Mouse (Mus musculus) forebrain, embryonic 14.5 days (tissue): Measurements from ENCODE around the gene H2-Ke6. TPM values are rescaled to one million over a fixed set of nuclear protein-coding genes. Genes with fewer than 3 reads are reported as not detected.
A peak's percentile ranks its signal among the peaks of the same experiment; 100 is the strongest.

Experiments
- ATAC-seq: fragments of 200-750 bp; cut with Nextera tagmentation; 2 replicates; pipeline ENCODE4 v1.8.0; 2017; ENCODE audit warnings: mild to moderate bottlenecking, moderate library complexity
- DNase-seq: peaks from one replicate; pipeline ENCODE4 v3.0.0-alpha.2; 2015; ENCODE audit warnings: low spot score
- H3K27ac ChIP-seq: fragments of 300-500 bp; sonication (generic); 2 replicates; pipeline ENCODE4 v1.5.1; 2014; ENCODE audit warnings: low read depth, mild to moderate bottlenecking, control low read depth, low read length, moderate library complexity
- H3K27me3 ChIP-seq: fragments of 300-500 bp; sonication (generic); replicated peaks from 2 replicates; pipeline ENCODE4 v1.6.1; 2014; ENCODE audit warnings: low read length, control low read depth, mixed read lengths; ENCODE audit not compliant: control insufficient read depth, insufficient read depth
- H3K36me3 ChIP-seq: fragments of 300-500 bp; sonication (generic); 2 replicates; pipeline ENCODE4 v1.6.1; 2014; ENCODE audit warnings: low read length, control low read depth; ENCODE audit not compliant: control insufficient read depth, insufficient read depth
- H3K4me1 ChIP-seq: fragments of 300-500 bp; sonication (generic); 2 replicates; pipeline ENCODE4 v1.6.1; 2014; ENCODE audit warnings: antibody characterized with exemption, low read length, control low read depth; ENCODE audit not compliant: control insufficient read depth, insufficient read depth
- H3K4me2 ChIP-seq: fragments of 300-500 bp; sonication (generic); 2 replicates; pipeline ENCODE4 v1.6.1; 2014; ENCODE audit warnings: mild to moderate bottlenecking, control low read depth, low read length
- H3K4me3 ChIP-seq: fragments of 300-500 bp; sonication (generic); 2 replicates; pipeline ENCODE4 v1.5.1; 2014; ENCODE audit warnings: low read depth, low read length, control low read depth
- H3K9ac ChIP-seq: fragments of 300-500 bp; sonication (generic); 2 replicates; pipeline ENCODE4 v1.6.1; 2014; ENCODE audit warnings: mild to moderate bottlenecking, low read length, control low read depth, moderate library complexity
- H3K9me3 ChIP-seq: fragments of 300-500 bp; sonication (generic); replicated peaks from 2 replicates; pipeline ENCODE4 v1.6.1; 2016; ENCODE audit warnings: low read length, control low read depth, mixed read lengths; ENCODE audit not compliant: control insufficient read depth
- WGBS: fragments of 180-500 bp; shearing (Covaris S2); extraction: QIAGEN DNeasy Blood & Tissue Kit; methylation state at CpG from one replicate; pipeline ENCODE4 v1.1.7; 2014; 5-methylcytosine and 5-hydroxymethylcytosine counted together
- polyA plus RNA-seq: library from polyadenylated mRNA; unstranded; fragments of >200 nt; fragmentation: Nextera tagmentation; extraction: Ambion mirVana; gene quantifications from 2 replicates; pipeline ENCODE4 v1.2.1, GENCODE M21; 2014

The H2-Ke6 gene
- polyA plus RNA-seq, 1 experiment from 2014 or later: 75.4 TPM

DNA sequence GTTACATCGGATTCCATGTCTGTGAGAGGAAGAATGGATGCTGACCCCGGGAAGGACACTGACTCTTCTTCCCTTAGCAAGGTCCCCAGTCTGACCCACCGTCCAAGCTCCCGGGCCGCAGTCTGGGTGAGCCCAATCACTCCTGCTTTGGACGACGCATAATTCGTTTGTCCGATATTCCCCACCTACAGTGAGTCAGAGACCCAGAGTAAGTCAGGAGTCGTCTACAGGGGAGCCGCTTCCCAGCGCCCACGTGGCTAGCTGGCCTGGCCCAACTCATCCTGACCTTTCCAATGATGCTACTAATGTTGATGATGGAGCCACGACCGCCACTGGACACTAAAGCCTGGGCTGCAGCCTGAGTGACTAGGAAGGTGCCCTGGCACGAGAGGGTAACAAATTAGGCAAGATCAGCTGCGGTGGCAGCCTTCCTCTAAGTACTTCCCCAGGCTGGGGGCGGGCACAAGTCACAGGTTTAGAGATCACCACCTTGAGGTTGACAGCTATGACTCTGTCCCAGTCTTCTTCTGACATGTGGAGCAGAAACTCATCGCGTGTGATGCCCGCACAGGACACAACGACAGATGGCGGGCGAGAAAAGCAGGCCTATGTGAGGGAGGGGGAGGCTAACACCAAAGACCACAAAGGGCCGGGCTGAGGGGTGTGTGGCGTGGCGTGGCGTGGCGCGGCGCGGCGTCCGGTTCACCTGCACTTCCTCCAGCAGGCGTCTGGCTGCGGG is 774 bp downstream of the H2-Ke6 start:
- H3K9ac ChIP-seq: peak overlapping the region; percentile 78
- peaks cover 32% of the 10 kb centered on the region for H3K36me3 ChIP-seq
- DNase-seq: no peak
- peak overlapping the region; percentile 98 for H3K27ac ChIP-seq
- peaks cover 38% of the 10 kb centered on the region for H3K4me1 ChIP-seq
- H3K4me2 ChIP-seq: peak overlapping the region; percentile 95
- no peaks in the 10 kb centered on the region for H3K9me3 ChIP-seq
- no peak for ATAC-seq
- H3K27me3 ChIP-seq: no peaks in the 10 kb centered on the region
- WGBS: 3% methylated on average over 36 of the region's 36 CpGs
- H3K4me3 ChIP-seq: peak overlapping the region; percentile 64

DNA sequence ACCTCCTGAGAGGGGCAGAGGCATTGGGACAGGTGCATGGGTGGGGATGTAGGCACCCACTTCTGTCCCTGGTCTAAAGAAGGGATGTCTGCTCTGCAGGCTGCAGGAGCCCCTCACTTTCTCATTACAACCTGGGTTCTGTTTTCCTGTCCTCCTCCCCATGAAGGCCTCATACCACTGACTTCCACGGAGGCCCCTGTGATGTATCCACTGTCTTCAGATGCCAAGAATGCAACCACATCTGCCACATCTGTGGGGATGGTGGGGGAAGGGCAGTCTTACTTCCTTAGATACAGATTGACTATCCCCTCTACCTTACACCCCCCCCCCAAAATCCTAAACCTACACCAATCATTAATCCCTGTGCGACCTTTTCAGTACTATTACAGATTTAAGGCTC is 1.6 kb downstream of the H2-Ke6 start:
- ATAC-seq (no peak), DNase-seq (no peak)
- H3K9ac ChIP-seq: peak overlapping the region; percentile 78
- 8% methylated on average over 2 of the region's 2 CpGs for WGBS
- H3K27ac ChIP-seq: peak overlapping the region; percentile 98
- no peaks in the 10 kb centered on the region for H3K27me3 ChIP-seq
- H3K9me3 ChIP-seq: no peaks in the 10 kb centered on the region
- H3K4me2 ChIP-seq: peak overlapping the region; percentile 95
- peak overlapping the region; percentile 76 for H3K4me3 ChIP-seq
- H3K36me3 ChIP-seq: peaks cover 39% of the 10 kb centered on the region
- H3K4me1 ChIP-seq: peaks cover 38% of the 10 kb centered on the region

DNA sequence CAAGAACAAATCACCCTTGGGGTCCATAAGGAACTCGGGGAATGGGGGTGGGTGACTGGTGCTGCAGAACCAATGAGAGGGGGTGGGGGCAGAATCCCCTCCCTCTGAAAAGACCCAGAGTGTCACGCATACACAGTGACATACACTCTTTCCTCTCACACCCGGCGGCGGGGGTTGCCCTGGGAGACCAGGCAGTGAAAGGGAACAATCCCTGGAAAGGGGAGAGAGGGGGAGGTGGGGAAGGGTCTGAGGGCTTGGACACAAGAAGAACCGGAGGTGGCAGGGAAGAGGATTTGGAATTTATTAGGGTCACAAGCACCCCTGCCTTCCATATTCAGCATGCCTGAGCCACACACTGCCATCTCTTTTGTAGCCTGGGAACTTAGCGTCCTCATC is 2.1 kb downstream of the H2-Ke6 start:
- DNase-seq: peak; percentile 84
- Histone ChIP-seq H3K4me3 (peak overlapping the region; percentile 76), H3K9ac (peak overlapping the region; percentile 97), H3K4me1 (peaks cover 36% of the 10 kb centered on the region), H3K36me3 (peaks cover 44% of the 10 kb centered on the region), H3K27ac (peak overlapping the region; percentile 98), H3K27me3 (no peaks in the 10 kb centered on the region), H3K9me3 (no peaks in the 10 kb centered on the region), H3K4me2 (peak overlapping the region; percentile 95)
- 2% methylated on average over 7 of the region's 7 CpGs for WGBS
- ATAC-seq: peak; percentile 18

DNA sequence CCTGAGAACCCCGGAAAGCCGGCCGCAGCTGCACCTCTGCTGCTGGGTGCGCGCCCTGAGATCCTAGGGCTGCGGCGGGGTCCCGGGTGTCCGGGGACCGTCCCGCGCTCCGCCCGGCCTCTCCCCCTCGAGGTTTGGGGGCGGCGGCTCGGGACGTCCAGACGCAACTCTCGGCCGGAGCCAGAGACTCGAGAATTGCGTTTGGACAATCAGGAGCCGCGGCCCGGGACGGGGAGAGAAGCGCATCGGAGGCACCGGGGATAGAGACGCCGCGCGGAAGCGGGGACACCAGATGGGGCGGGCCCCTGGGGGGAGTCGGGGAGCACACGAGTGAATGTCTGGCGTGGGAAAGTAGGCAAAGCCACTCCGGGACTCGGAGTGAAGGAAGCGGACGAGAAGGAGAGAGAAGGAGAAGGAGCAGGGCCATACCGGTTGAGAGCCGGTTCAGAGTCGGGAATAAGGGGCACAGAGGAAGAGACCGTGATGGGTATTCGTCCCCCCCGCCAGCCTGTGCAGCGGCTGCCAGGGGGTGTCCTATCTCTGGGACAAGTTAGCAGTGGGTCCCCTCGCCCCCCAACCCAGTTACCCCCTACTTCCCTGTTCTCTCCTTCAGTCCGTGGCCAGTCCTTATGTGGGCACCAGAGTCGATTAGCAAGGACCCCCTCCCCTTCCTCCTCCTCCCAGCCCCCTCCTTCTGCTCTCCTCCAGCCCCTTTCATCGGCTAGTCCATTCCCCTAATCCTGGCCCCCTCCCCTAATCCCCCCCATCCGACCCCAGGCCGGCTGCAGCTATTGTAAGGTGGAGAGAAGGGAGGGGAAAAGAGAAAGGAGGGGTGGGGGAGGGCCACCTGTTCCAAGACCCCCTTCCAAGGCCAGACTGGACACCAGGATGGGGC is 2.8 kb downstream of the H2-Ke6 start:
- Histone ChIP-seq H3K27me3 (no peaks in the 10 kb centered on the region), H3K36me3 (peaks cover 46% of the 10 kb centered on the region), H3K27ac (peak overlapping the region; percentile 98), H3K9ac (peak overlapping the region; percentile 97), H3K4me3 (peak overlapping the region; percentile 76), H3K4me2 (peak overlapping the region; percentile 95), H3K4me1 (peaks cover 29% of the 10 kb centered on the region), H3K9me3 (no peaks in the 10 kb centered on the region)
- under 1% methylated on average over 50 of the region's 57 CpGs for WGBS
- ATAC-seq (peak; percentile 16), DNase-seq (peak; percentile 73)

DNA sequence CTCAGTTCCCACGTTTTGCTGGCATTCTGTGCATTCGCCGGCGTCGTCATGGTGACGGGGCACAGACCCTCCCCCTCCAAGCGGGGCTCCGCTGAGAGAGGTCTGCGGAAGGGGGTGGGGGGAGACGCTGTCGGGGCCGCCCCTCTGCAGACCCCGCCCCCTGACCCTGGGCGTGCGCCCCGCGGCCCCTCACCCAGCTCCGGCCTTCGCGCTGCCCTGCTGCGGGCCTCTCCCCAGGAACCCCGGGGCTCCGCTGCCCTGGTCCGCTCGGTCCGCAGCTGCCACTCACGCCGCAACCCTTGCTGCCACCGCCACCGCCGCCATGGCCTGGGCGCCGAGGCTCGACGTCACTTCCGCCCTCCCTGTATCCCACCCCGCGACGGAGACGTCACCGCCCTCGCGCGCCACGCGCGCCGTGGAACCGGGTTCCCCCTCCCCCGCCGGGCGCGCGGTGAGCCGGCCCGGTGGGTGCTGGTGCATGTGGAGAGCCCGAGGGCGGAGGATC is 3.5 kb downstream of the H2-Ke6 start, which contains the start of gene Ring1:
Gene Ring1 (minus strand): TSS at position 364 of the 505 bp plus-strand sequence.
- H3K4me3 ChIP-seq: peak within 1 kb of the TSS; percentile 76
- 1% methylated on average over 47 of the region's 58 CpGs for WGBS
- peaks cover 25% of the 10 kb centered on the region for H3K4me1 ChIP-seq
- no peaks in the 10 kb centered on the region for H3K27me3 ChIP-seq
- ATAC-seq: peak; percentile 73
- peak within 1 kb of the TSS; percentile 98 for H3K27ac ChIP-seq
- peaks cover 39% of the 10 kb centered on the region for H3K36me3 ChIP-seq
- peak within 1 kb of the TSS; percentile 95 for H3K4me2 ChIP-seq
- no peaks in the 10 kb centered on the region for H3K9me3 ChIP-seq
- DNase-seq: peak; percentile 95
- peak within 1 kb of the TSS; percentile 97 for H3K9ac ChIP-seq

DNA sequence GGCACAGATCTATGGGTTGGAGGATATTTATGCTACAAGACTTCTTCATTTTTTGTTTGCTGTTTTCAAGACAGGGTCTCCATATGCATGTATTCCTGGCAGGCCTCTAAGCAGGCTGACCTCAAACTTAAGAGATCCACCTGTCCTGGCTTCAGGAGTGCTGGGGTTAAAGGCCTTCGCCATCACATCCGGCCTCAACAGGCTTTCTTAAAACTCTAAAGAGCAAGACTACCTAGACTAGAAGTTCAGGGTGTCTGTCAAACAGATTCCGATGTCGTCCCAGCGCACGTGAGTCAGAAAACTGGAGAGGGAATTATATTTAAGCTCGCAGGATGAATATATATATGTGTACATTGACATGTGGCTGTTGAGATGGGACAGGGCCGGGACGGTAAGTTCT is 4.2 kb downstream of the H2-Ke6 start:
- Histone ChIP-seq H3K27me3 (no peaks in the 10 kb centered on the region), H3K4me2 (peak overlapping the region; percentile 95), H3K27ac (peak overlapping the region; percentile 98), H3K36me3 (peaks cover 32% of the 10 kb centered on the region), H3K9ac (peak overlapping the region; percentile 97), H3K4me3 (peak overlapping the region; percentile 76), H3K9me3 (no peaks in the 10 kb centered on the region), H3K4me1 (peaks cover 25% of the 10 kb centered on the region)
- no peak for ATAC-seq
- WGBS: 65% methylated on average over 9 of the region's 9 CpGs
- DNase-seq: no peak

DNA sequence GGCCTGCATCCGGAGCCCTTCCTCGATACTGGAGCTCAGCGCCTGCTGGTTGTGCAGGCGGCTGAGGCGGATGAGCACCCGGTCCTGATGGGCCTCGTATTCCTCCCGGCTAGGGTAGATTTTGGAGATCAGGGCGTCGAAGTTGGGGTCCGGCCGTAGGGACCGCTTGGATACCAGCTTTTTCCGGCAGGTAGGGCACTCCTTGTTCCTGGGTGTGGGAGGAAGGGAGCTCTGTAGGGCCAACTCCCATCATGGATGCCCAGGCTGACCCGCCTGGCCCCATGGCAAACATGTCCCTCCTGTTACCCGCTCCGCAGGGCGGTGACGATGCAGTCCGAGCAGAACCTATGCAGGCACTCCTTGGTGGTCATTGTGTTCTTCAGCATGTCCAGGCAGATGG is 4.9 kb downstream of the H2-Ke6 start:
- 97% methylated on average over 20 of the region's 20 CpGs for WGBS
- DNase-seq: no peak
- ATAC-seq: no peak
- peaks cover 26% of the 10 kb centered on the region for H3K36me3 ChIP-seq
- no peak overlapping the region for H3K4me3 ChIP-seq
- no peak overlapping the region for H3K9ac ChIP-seq
- H3K4me1 ChIP-seq: peaks cover 18% of the 10 kb centered on the region
- no peaks in the 10 kb centered on the region for H3K9me3 ChIP-seq
- no peaks in the 10 kb centered on the region for H3K27me3 ChIP-seq
- no peak overlapping the region for H3K4me2 ChIP-seq
- no peak overlapping the region for H3K27ac ChIP-seq

DNA sequence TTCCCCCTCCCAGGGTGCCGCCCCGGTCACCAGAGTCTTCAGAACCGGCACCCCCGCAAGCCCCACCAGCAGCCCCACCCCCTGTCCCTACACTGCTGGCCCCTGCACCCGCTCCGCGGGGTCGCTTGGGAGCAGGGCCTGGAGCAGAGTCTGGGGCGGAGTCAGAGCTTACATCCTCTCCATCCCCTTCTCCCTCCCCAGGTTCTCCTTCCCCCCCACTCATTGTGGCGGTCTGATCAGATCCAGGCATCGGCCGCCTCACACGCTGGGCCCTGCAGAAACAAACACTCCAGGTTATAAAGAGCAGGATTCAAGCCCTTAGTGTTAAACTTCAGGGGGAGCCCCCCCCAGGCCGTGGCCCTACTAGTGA is 5.5 kb downstream of the H2-Ke6 start:
- Histone ChIP-seq H3K27me3 (no peaks in the 10 kb centered on the region), H3K9ac (no peak overlapping the region), H3K4me3 (no peak overlapping the region), H3K36me3 (peaks cover 26% of the 10 kb centered on the region), H3K4me1 (peaks cover 18% of the 10 kb centered on the region), H3K27ac (no peak overlapping the region), H3K4me2 (no peak overlapping the region), H3K9me3 (no peaks in the 10 kb centered on the region)
- ATAC-seq (no peak), DNase-seq (no peak)
- WGBS: 97% methylated on average over 14 of the region's 14 CpGs
